Mouse (Mus musculus): ENCODE measurements around the gene Lrguk. TPM values are rescaled to one million over a fixed set of nuclear protein-coding genes. Genes with fewer than 3 reads are reported as not detected.

Lrguk gene
- polyA plus RNA-seq, 2 experiments from 2014 or later, result not detected

DNA sequence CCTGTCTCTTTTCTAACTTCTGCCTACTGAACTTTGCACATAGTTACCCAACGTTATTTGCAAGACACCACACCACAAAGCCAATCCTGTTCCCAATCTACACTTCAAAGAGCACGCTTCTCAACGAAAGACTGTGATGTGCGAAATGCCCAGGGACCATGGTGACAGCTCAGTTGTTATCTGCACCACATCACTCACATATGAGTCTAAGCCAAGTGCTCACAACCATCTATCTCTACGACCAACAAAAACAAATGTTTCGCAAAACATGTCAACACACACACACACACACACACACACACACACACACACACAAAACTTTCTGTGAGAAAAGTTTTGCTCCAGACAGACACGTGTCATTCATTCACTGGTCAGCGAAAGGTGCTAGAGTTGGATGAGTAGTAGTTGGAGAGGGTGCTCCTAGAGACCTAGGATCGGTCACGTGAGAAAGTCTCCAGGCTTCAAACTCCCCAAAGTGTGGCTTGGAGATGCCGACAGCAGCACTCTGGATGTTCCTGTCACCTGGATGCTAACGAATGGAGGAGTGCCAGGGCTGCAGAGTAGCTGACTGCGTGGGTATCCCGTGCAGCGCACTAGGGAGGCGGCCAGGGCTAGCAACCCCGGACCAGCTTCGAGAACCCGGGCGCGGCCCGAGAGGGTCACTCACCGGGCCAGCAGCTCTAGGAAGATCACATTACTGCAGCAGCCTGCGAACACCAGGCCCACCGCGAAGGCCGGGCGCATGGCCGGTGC lies 147.0 kb downstream of the Lrguk start:
- ATAC-seq, result peak; percentile 28

GRCm38 (mm10) chr6:34176864-34177247 lies 147.6 kb downstream of the Lrguk start, which contains the start of gene Slc35b4:
Gene Slc35b4 (minus strand): TSS chr6:34177111.
- peak; percentile 95 for ATAC-seq

DNA sequence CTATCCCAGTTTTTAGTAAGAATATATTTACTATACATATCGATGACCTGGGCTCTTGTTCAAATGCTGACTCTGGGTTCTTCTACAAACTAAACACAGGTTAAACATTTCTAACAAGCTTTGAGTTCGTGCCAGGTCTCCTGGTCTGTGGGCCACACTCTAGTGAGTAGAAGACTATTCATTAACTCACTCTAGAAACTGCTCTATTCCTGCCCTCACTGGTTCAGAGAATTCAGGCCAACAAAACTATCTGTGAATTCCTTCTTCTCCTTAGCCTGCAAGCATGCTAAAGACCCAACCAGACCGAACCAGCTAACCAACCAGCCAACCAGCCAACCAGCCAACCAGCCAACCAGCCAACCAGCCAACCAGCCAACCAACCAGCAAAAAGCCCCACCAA lies 149.8 kb downstream of the Lrguk start:
- no peak for ATAC-seq

- ATAC-seq, result no peak
Observed at GRCm38 (mm10) chr6:34179911-34180310, 150.7 kb downstream of the Lrguk start.

DNA sequence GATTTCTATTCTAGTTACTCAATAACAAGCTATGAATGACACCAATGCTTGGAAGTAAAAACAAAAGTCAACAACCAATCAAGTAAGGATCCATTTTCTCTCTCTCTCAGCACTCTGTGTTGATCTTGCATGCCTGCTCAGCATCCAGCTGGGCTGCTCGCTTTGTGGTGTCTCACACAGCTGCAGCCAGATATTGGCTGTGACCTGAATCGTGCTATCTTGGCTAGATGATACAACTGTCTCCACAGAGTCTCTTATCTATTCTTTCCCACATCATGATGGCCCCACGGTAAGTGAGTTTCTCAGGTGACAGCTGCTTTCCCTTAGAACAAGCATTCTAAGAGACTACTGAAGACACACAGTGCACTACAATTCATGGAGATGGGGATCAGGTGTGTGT lies 152.7 kb downstream of the Lrguk start:
- no peak for ATAC-seq

- no peak for ATAC-seq
Observed at GRCm38 (mm10) chr6:34183326-34183725, 154.1 kb downstream of the Lrguk start.

Other genes starting within 250 kb of the Lrguk start
- gene Slc35b4, start 147.7 kb downstream of the Lrguk start, polyA plus RNA-seq (2017; shearing (Covaris generic)), result 10 to 100 TPM; 29.9 to 45.3 TPM

Measured in CD4-positive, CD25-positive, alpha-beta regulatory T cell, adult 4 months (primary cell).